Mouse (Mus musculus): ENCODE results near the gene H2al1m. TPM values are rescaled to one million over a fixed set of nuclear protein-coding genes. Genes with fewer than 3 reads are reported as not detected.
"Not testable (repeated sequence)": the region's sequence is repeated elsewhere in the genome, so short reads cannot be mapped to it uniquely, and the experiment has no call there.

H2al1m gene
- polyA plus RNA-seq, 1 experiment from 2014 or later = not detected

DNA sequence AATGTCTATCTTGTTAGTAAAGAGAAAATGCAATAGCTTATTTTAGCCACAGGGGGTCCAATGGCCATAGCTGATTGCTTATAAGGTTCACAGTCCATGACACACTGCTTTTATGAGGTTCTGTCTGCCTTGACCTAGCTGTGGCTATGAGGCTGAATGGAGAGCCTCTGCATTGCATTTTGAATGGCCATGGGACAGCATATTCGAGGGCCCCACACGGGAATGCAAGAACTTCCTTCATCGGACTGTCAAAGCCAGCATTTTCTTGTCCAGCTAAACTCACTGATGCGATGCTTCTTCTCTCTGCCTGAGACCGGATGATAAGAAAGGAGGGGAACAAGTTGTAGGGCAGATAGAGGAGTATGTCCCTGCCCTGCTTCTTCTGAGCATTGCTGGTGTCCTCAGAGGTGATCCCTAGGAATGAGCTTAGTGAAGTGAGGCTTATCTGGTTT is 14.9 kb downstream of the H2al1m start:
- Histone ChIP-seq H3K4me2 (ENCODE audit: low read length) (no peak overlapping the region), H3K4me3 (ENCODE audit: low read depth, low read length) (no peak overlapping the region), H3K9me3 (replicated peaks; ENCODE audit: control insufficient read depth, low read length) (no peaks in the 10 kb centered on the region), H3K27ac (ENCODE audit: low read depth, low read length) (no peak overlapping the region), H3K4me1 (ENCODE audit: control insufficient read depth, insufficient read depth, low read length) (no peaks in the 10 kb centered on the region), H3K9ac (ENCODE audit: low read length) (no peak overlapping the region), H3K36me3 (ENCODE audit: control insufficient read depth, insufficient read depth, low read length) (no peaks in the 10 kb centered on the region), H3K27me3 (replicated peaks; ENCODE audit: control insufficient read depth, insufficient read depth, low read length) (no peaks in the 10 kb centered on the region)
- no peak for DNase-seq (ENCODE audit: low spot score)
- 86% methylated on average over 5 of the region's 5 CpGs for WGBS
- ATAC-seq = no peak

DNA sequence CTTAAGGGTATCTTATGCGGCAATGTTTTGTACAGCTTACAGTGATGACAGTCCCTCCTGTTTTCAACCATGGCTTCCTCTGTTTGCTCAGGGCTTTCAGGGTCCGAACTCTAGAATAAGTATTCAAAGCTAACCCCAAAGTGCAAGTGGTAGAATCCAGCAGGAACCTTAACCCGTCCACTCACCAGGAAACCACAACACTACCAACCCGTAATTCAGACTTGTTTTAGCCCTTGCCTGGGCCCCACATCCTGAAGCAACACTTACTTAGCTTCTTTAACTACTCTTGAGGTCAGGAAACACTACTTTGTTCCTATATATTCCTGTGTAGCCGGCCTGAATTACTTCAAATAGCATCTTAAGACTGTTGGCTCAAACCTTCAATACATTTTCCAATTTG is 19.2 kb downstream of the H2al1m start:
- H3K4me2 ChIP-seq (ENCODE audit: low read length) = no peak overlapping the region
- DNase-seq (ENCODE audit: low spot score) (no peak), ATAC-seq (no peak)
- H3K36me3 ChIP-seq (ENCODE audit: control insufficient read depth, insufficient read depth, low read length) = no peaks in the 10 kb centered on the region
- WGBS = 86% methylated on average over 5 of the region's 5 CpGs
- H3K27ac ChIP-seq (ENCODE audit: low read depth, low read length) = no peak overlapping the region
- no peak overlapping the region for H3K4me3 ChIP-seq (ENCODE audit: low read depth, low read length)
- no peaks in the 10 kb centered on the region for H3K4me1 ChIP-seq (ENCODE audit: control insufficient read depth, insufficient read depth, low read length)
- H3K27me3 ChIP-seq (replicated peaks; ENCODE audit: control insufficient read depth, insufficient read depth, low read length) = no peaks in the 10 kb centered on the region
- H3K9ac ChIP-seq (ENCODE audit: low read length) = no peak overlapping the region
- no peaks in the 10 kb centered on the region for H3K9me3 ChIP-seq (replicated peaks; ENCODE audit: control insufficient read depth, low read length)

DNA sequence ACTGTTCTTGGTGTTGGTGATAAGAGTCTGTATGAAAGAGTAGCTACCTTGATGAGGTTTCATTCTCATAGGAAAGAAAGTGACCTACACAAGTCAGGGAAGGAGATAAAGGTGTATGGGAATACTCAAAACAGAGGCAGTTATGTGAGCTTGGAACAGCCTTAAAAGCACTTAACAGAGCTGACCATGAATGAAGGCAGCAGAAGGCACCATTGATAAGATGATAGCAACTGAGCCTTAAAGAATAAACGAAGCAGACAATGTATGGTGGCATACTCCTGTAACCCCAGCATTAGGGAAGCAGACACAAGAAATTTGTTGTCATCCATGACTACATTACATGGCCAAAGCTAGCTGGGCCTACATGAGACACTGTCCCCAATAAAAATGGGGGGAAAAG is 19.9 kb downstream of the H2al1m start:
- no peak overlapping the region for H3K9ac ChIP-seq (ENCODE audit: low read length)
- H3K4me3 ChIP-seq (ENCODE audit: low read depth, low read length) = no peak overlapping the region
- H3K4me2 ChIP-seq (ENCODE audit: low read length) = no peak overlapping the region
- no peaks in the 10 kb centered on the region for H3K4me1 ChIP-seq (ENCODE audit: control insufficient read depth, insufficient read depth, low read length)
- no peak for ATAC-seq
- no peaks in the 10 kb centered on the region for H3K9me3 ChIP-seq (replicated peaks; ENCODE audit: control insufficient read depth, low read length)
- H3K27me3 ChIP-seq (replicated peaks; ENCODE audit: control insufficient read depth, insufficient read depth, low read length) = no peaks in the 10 kb centered on the region
- H3K36me3 ChIP-seq (ENCODE audit: control insufficient read depth, insufficient read depth, low read length) = no peaks in the 10 kb centered on the region
- no peak for DNase-seq (ENCODE audit: low spot score)
- no peak overlapping the region for H3K27ac ChIP-seq (ENCODE audit: low read depth, low read length)
- 88% methylated on average over 1 of the region's 1 CpGs for WGBS

DNA sequence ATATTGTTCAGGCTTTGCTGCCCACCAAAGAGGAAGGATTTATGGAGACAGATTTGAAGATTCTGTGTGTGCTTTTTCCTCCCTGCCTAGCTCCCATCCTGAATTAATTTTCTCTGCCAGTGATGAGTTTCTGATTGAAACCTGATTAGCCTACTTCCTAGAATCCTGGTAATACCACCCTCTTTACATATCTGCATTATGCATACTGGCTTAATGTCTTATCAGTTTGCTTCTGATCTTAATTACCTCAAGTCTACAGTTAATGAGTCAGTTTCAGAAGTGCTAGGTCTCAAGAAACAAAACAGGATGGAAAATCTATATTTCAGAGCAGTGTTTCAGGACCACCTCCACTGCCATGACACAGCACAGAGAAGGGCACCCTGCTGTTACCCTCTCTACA is 32.9 kb downstream of the H2al1m start:
- ATAC-seq; H3K4me3 ChIP-seq (ENCODE audit: low read depth, low read length): not testable (repeated sequence)

DNA sequence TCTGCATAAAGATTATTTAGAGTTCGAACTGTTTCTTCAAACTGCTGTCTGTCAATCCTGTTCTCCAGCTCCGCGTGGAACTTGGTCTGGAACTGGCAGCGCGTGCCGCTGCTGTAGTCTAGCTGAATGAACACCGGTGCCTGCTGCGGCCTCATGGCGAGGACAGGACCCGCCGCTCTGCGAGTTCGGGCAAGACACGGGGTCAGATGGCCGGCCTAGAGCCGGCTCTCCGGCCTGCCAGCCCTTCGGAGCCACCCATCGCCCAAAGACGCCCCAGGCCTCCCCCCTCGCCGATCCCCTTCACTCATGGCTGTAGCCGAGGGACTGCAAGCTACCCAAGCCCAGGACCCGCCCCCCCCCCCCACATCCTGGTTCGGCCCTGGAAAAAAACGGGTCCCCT is 44.4 kb downstream of the H2al1m start:
- not testable (repeated sequence) for H3K36me3 ChIP-seq (ENCODE audit: control insufficient read depth, insufficient read depth, low read length); H3K27me3 ChIP-seq (replicated peaks; ENCODE audit: control insufficient read depth, insufficient read depth, low read length); DNase-seq (ENCODE audit: low spot score); H3K4me3 ChIP-seq (ENCODE audit: low read depth, low read length); H3K9ac ChIP-seq (ENCODE audit: low read length); H3K27ac ChIP-seq (ENCODE audit: low read depth, low read length); H3K4me1 ChIP-seq (ENCODE audit: control insufficient read depth, insufficient read depth, low read length); H3K9me3 ChIP-seq (replicated peaks; ENCODE audit: control insufficient read depth, low read length); H3K4me2 ChIP-seq (ENCODE audit: low read length); ATAC-seq
- WGBS = 92% methylated on average over 26 of the region's 26 CpGs

More for the DNA sequence above, 32.9 kb downstream of the H2al1m start:
- H3K9me3 ChIP-seq (replicated peaks; ENCODE audit: control insufficient read depth, low read length); H3K36me3 ChIP-seq (ENCODE audit: control insufficient read depth, insufficient read depth, low read length); H3K4me2 ChIP-seq (ENCODE audit: low read length); H3K27me3 ChIP-seq (replicated peaks; ENCODE audit: control insufficient read depth, insufficient read depth, low read length); H3K4me1 ChIP-seq (ENCODE audit: control insufficient read depth, insufficient read depth, low read length); H3K27ac ChIP-seq (ENCODE audit: low read depth, low read length); DNase-seq (ENCODE audit: low spot score); H3K9ac ChIP-seq (ENCODE audit: low read length): not testable (repeated sequence)

DNA sequence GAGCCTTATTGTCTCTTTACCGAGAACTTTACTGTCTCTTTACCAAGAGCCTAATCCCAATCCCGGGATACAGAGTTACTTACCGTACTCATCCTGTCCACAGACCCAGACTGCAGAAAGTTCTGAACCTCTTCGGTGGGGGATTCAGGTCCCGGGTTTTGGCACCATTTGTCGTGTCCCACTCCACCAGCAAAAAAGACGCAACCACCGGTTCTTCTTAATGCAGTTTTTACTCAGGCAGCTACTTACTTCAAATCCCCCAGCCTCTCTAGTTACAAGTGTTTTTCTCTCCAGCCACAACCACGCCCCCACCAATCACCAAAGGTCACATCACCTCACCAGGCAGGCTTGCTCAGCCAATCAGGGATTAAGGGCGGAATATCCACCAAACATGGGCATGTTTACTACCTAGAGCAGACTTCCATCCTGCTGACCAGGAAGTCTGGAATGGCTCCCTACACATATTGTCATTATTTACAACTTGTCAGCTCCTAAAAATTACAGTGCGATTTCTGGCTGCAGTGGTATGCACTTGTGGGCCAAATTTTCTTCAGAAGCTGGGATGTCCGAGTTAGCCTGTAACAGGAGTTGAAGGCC is 48.9 kb downstream of the H2al1m start:
- H3K4me1 ChIP-seq (ENCODE audit: control insufficient read depth, insufficient read depth, low read length); ATAC-seq; H3K4me2 ChIP-seq (ENCODE audit: low read length); H3K9ac ChIP-seq (ENCODE audit: low read length); H3K4me3 ChIP-seq (ENCODE audit: low read depth, low read length); H3K27me3 ChIP-seq (replicated peaks; ENCODE audit: control insufficient read depth, insufficient read depth, low read length); H3K9me3 ChIP-seq (replicated peaks; ENCODE audit: control insufficient read depth, low read length); H3K36me3 ChIP-seq (ENCODE audit: control insufficient read depth, insufficient read depth, low read length); DNase-seq (ENCODE audit: low spot score); H3K27ac ChIP-seq (ENCODE audit: low read depth, low read length): not testable (repeated sequence)
- WGBS = 82% methylated on average over 12 of the region's 12 CpGs

DNA sequence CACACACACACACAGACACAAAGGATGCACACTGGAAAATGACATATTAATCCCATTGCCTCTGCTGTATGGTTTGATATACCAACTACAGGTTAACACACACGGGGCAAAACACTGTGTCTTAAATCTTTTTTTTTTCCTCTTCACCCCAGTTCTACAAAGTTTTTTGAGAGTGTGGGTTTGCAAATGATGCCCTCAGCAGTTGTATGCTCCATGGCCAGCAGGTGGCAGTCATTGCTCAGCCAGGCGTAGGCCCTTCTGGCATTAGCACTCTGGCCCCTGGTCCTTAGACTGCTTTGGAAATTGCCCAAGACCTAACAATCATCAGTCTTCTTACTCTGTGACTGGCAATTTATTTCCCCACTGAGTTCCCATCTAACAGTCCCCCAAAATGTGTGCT is 49.5 kb downstream of the H2al1m start:
- H3K4me3 ChIP-seq (ENCODE audit: low read depth, low read length); H3K4me1 ChIP-seq (ENCODE audit: control insufficient read depth, insufficient read depth, low read length); H3K9ac ChIP-seq (ENCODE audit: low read length); H3K4me2 ChIP-seq (ENCODE audit: low read length); H3K9me3 ChIP-seq (replicated peaks; ENCODE audit: control insufficient read depth, low read length); H3K36me3 ChIP-seq (ENCODE audit: control insufficient read depth, insufficient read depth, low read length); H3K27ac ChIP-seq (ENCODE audit: low read depth, low read length); H3K27me3 ChIP-seq (replicated peaks; ENCODE audit: control insufficient read depth, insufficient read depth, low read length); DNase-seq (ENCODE audit: low spot score): not testable (repeated sequence)
- peak; percentile 42; the same call in 1 of the 2 replicates for ATAC-seq
- 53% methylated on average over 2 of the region's 2 CpGs for WGBS

Other genes with a start within 250 kb of the H2al1m start
- not detected in 2 replicates for gene Fthl17f, start 220.7 kb upstream of the H2al1m start, polyA plus RNA-seq (2014; fragmentation: Nextera tagmentation; extraction: Ambion mirVana)
- not detected in 2 replicates for gene 4930402K13Rik, start 179.2 kb upstream of the H2al1m start, polyA plus RNA-seq (2014; fragmentation: Nextera tagmentation; extraction: Ambion mirVana)
- 2.9 and 4.7 TPM in 2 replicates for gene Lancl3, start 83.9 kb upstream of the H2al1m start, polyA plus RNA-seq (2014; fragmentation: Nextera tagmentation; extraction: Ambion mirVana)
- gene Gm14862, start 26.9 kb upstream of the H2al1m start, polyA plus RNA-seq (2014; fragmentation: Nextera tagmentation; extraction: Ambion mirVana) = not detected in 2 replicates
- 1.7 and 2.3 TPM in 2 replicates for gene Xk, start 11.0 kb upstream of the H2al1m start, polyA plus RNA-seq (2014; fragmentation: Nextera tagmentation; extraction: Ambion mirVana)
- gene H2al1k, start 66.9 kb downstream of the H2al1m start, polyA plus RNA-seq (2014; fragmentation: Nextera tagmentation; extraction: Ambion mirVana) = not detected in 2 replicates
- gene Cybb, start 204.0 kb downstream of the H2al1m start, polyA plus RNA-seq (2014; fragmentation: Nextera tagmentation; extraction: Ambion mirVana) = 0.51 and 0.54 TPM in 2 replicates